8 mouse cellular contexts compared by ENCODE assay signal in the genomic region with DNA sequence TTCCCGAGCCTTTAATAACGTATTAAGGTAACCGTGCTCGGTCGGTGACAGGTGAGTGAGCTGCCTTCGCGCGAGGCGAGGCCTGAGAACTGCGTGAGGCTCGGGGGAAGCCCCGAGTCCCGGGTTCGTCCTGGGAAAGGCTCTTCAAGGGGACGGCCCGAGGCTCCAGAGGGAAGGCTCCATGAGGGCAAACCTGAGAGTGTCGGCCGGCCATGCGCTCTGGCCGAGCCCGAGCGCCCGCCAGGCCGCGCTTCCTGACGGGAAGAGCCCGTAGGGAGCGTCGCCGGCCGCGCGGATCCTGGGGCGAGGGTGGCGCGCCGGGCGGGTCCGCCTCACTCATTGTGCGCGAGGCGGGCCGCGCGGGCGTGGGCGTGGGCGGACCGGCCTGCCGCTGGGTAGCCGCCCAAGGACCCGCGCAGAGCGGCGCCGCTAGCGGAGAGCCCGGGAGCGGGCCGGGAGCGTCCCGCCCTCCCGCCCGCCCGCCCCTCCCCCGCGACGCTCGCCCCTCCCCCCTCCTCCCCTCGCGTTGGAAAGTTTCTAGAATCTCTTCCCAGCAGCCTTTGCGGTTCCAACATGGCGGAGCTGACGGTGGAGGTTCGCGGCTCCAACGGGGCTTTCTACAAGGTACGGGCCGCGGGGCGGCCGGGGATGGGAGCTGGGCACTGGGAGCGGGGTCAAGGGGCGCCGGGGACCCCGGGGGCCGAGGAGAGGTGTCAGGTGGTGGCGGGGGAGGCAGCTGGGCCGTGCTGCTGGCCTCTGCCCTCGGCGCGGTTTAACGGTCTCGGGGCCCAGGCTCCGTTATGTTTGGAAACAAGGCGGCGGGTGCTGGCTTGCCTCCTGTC. TPM values are rescaled to one million over a fixed set of nuclear protein-coding genes. Genes with fewer than 3 reads are reported as not detected.
A peak's percentile ranks its signal among the peaks of the same experiment; 100 is the strongest.
DNase-seq lines count a peak whose midpoint lies in the region; ATAC-seq and TF ChIP-seq lines count a peak whose summit lies in the region.

A gene (plus strand): TSS at position 404 of the 842 bp plus-strand sequence.

- peak; percentile 81 for DNase-seq in MEL (ENCODE audit: low read depth, low spot score)
- DNase-seq in cerebellum, adult 8-10 months: peak; percentile 79
- peak; percentile 76 for DNase-seq in forelimb bud, embryonic 11.5 days (ENCODE audit: low read depth, low spot score)
- peak; percentile 89 for DNase-seq in heart, postnatal 4 days
- peak; percentile 72 to 75 for DNase-seq in layer of hippocampus, adult 2 months (ENCODE audit: low spot score in 2 of 2)
- peak; percentile 82 for DNase-seq in lung, adult 2 months
- DNase-seq in testis, postnatal 10 days (ENCODE audit: low spot score): peak; percentile 91

- 0 out of 6 replicates have a peak, but pooled peaks of 1 of the 3 experiments have one; percentile 14 for TF ChIP-seq CTCF in MEL (IDR thresholded peaks at IDR 0.05 in 2 of 3, conservative IDR thresholded peaks at IDR 0.05 in 1 of 3; ENCODE audit: control insufficient read depth in 1 of 3, insufficient read depth in 1 of 3, low read depth in 2 of 3, low read length in 3 of 3, poor library complexity in 1 of 3, severe bottlenecking in 1 of 3)
- 0 out of 2 replicates have a peak, but pooled peaks have one; percentile 24 for TF ChIP-seq CTCF in layer of hippocampus, adult 2 months (conservative IDR thresholded peaks at IDR 0.05)
- TF ChIP-seq CTCF in lung, adult 2 months (IDR thresholded peaks at IDR 0.05; ENCODE audit: insufficient read depth, low read length): no peak

- ATAC-seq in neural tube, embryonic 15.5 days (ENCODE audit: low FRiP score): peak; percentile 97

- H3K4me2 ChIP-seq in neural tube, embryonic 15.5 days: peak within 1 kb of the TSS; percentile 76

- H3K36me3 ChIP-seq in MEL (ENCODE audit: control insufficient read depth in 1 of 2, insufficient read depth in 2 of 2, low read length in 2 of 2): peaks cover 2 to 30% of the 10 kb centered on the region in 2 experiments; a peak in 3 of 4 replicates
- no peaks in the 10 kb centered on the region for H3K36me3 ChIP-seq in neural tube, embryonic 15.5 days

- H3K9ac ChIP-seq in MEL (ENCODE audit: control insufficient read depth, low read depth, low read length, poor library complexity, severe bottlenecking): peak within 1 kb of the TSS; percentile 100
- peak within 1 kb of the TSS; percentile 98 for H3K9ac ChIP-seq in neural tube, embryonic 15.5 days (replicated peaks)

- peak; percentile 55 to 83 for TF ChIP-seq POLR2A in MEL (IDR thresholded peaks at IDR 0.05; ENCODE audit: control insufficient read depth in 1 of 2, insufficient read depth in 1 of 2, low read depth in 1 of 2, low read length in 2 of 2, poor library complexity in 1 of 2)
- peak; percentile 88 for TF ChIP-seq POLR2A in lung, adult 2 months (IDR thresholded peaks at IDR 0.05; ENCODE audit: borderline replicate concordance, extremely low read depth, low read depth, low read length)

- no peak for TF ChIP-seq EP300 in MEL (IDR thresholded peaks at IDR 0.05; ENCODE audit: low read depth in 1 of 2, low read length in 2 of 2)

- TF ChIP-seq RAD21 in MEL (IDR thresholded peaks at IDR 0.05; ENCODE audit: low read depth, low read length): no peak

- no peaks in the 10 kb centered on the region for H3K27me3 ChIP-seq in MEL (ENCODE audit: control insufficient read depth in 1 of 2, insufficient read depth in 2 of 2, low read length in 2 of 2)
- H3K27me3 ChIP-seq in neural tube, embryonic 15.5 days (replicated peaks): no peaks in the 10 kb centered on the region

- H3K27ac ChIP-seq in MEL (ENCODE audit: control insufficient read depth, low read depth, low read length): peak within 1 kb of the TSS; percentile 72
- H3K27ac ChIP-seq in layer of hippocampus, adult 2 months: peak within 1 kb of the TSS; percentile 97
- peak within 1 kb of the TSS; percentile 93 for H3K27ac ChIP-seq in neural tube, embryonic 15.5 days (replicated peaks)

- H3K9me3 ChIP-seq in MEL (replicated peaks; ENCODE audit: insufficient read depth, low read length): no peaks in the 10 kb centered on the region
- H3K9me3 ChIP-seq in neural tube, embryonic 15.5 days (replicated peaks): no peaks in the 10 kb centered on the region

- H3K4me1 ChIP-seq in MEL (ENCODE audit: control insufficient read depth in 1 of 2, insufficient read depth in 2 of 2, low read length in 2 of 2): peaks cover 11 to 15% of the 10 kb centered on the region in 2 experiments
- H3K4me1 ChIP-seq in lung, adult 2 months (ENCODE audit: control insufficient read depth, insufficient read depth, low read length): peaks cover 7% of the 10 kb centered on the region
- peaks cover 17% of the 10 kb centered on the region for H3K4me1 ChIP-seq in neural tube, embryonic 15.5 days

- under 1% methylated on average over 82 of the region's 97 CpGs for WGBS in lung, adult 2 months
- under 1% methylated on average over 66 of the region's 97 CpGs for WGBS in neural tube, embryonic 15.5 days

- H3K4me3 ChIP-seq in MEL (ENCODE audit: control insufficient read depth in 1 of 2, insufficient read depth in 1 of 2, low read depth in 2 of 2, low read length in 2 of 2): peak within 1 kb of the TSS; percentile 95 to 97
- peak within 1 kb of the TSS; percentile 96 for H3K4me3 ChIP-seq in layer of hippocampus, adult 2 months
- H3K4me3 ChIP-seq in lung, adult 2 months (replicated peaks; ENCODE audit: extremely low read depth, low read depth, low read length): peak within 1 kb of the TSS; percentile 78
- H3K4me3 ChIP-seq in neural tube, embryonic 15.5 days (replicated peaks): peak within 1 kb of the TSS; percentile 92

- H3K79me2 ChIP-seq in MEL (ENCODE audit: control insufficient read depth, insufficient read depth, low read length, poor library complexity): peaks cover 46% of the 10 kb centered on the region

TF ChIP-seq in MEL, 35 proteins besides CTCF, POLR2A, EP300 and RAD21:
- no peak for TF ChIP-seq USF1 (IDR thresholded peaks at IDR 0.05; ENCODE audit: low read depth, low read length)
- TF ChIP-seq MAX (IDR thresholded peaks at IDR 0.05; ENCODE audit: low read length): no peak
- TF ChIP-seq SIN3A (IDR thresholded peaks at IDR 0.05; ENCODE audit: low read length): peak; percentile 70
- peak; percentile 48; the same call in 1 of the 2 replicates for TF ChIP-seq NRF1 (IDR thresholded peaks at IDR 0.05; ENCODE audit: insufficient read depth, low read depth, low read length, poor library complexity, severe bottlenecking)
- TF ChIP-seq ZMIZ1 (IDR thresholded peaks at IDR 0.05; ENCODE audit: low read depth, low read length): 0 out of 2 replicates have a peak, but pooled peaks have one; percentile 31
- no peak for TF ChIP-seq ZC3H11A (IDR thresholded peaks at IDR 0.05; ENCODE audit: low read depth, low read length)
- TF ChIP-seq HCFC1 (IDR thresholded peaks at IDR 0.05; ENCODE audit: low read depth, low read length): peak; percentile 82
- peak; percentile 78 for TF ChIP-seq TBP (IDR thresholded peaks at IDR 0.05; ENCODE audit: low read depth, low read length)
- peak; percentile 74 for TF ChIP-seq TCF12 (IDR thresholded peaks at IDR 0.05; ENCODE audit: low read depth, low read length)
- TF ChIP-seq ZKSCAN1 (IDR thresholded peaks at IDR 0.05; ENCODE audit: low read depth, low read length): no peak
- TF ChIP-seq USF2 (IDR thresholded peaks at IDR 0.05; ENCODE audit: borderline replicate concordance in 1 of 2, insufficient read depth in 1 of 2, low read depth in 1 of 2, low read length in 2 of 2): no peak
- peak; percentile 47; the same call in 1 of the 2 replicates for TF ChIP-seq UBTF (IDR thresholded peaks at IDR 0.05; ENCODE audit: borderline replicate concordance, insufficient read depth, low read depth, low read length)
- TF ChIP-seq MYB (IDR thresholded peaks at IDR 0.05; ENCODE audit: low read depth, low read length): 0 out of 2 replicates have a peak, but pooled peaks have one; percentile 25
- TF ChIP-seq MXI1 (IDR thresholded peaks at IDR 0.05; ENCODE audit: low read depth, low read length): 0 out of 2 replicates have a peak, but pooled peaks have one; percentile 9
- TF ChIP-seq MAZ (IDR thresholded peaks at IDR 0.05; ENCODE audit: low read depth, low read length): peak; percentile 66; the same call in 1 of the 2 replicates
- TF ChIP-seq POLR2AphosphoS2 (IDR thresholded peaks at IDR 0.05; ENCODE audit: low read length): peak; percentile 74; the same call in 1 of the 2 replicates
- peak; percentile 90 for TF ChIP-seq NELFE (IDR thresholded peaks at IDR 0.05; ENCODE audit: low read depth, low read length)

RNA-seq across cellular contexts. Expression of the gene that starts here (rescaled TPM):
- total RNA-seq in MEL (2012; rRNA removed): 98.3 and 105 TPM in 2 replicates
- 100 to 1,000 TPM in 1 of 2 experiments, 10 to 100 TPM in 1; 92.8 to 123 TPM for polyA plus RNA-seq in MEL (2012; ENCODE audit: insufficient read depth in 1 of 2, insufficient read length in 2 of 2, low read depth in 1 of 2, low replicate concordance in 2 of 2, missing spikeins in 1 of 2)
- 100 to 1,000 TPM; 161 to 166 TPM for total RNA-seq in heart, postnatal 4 days (2021)
- 10 to 100 TPM; 82.8 to 83.4 TPM for total RNA-seq in layer of hippocampus, adult 2 months (2021)
- polyA plus RNA-seq in lung, adult 2 months (2012; rRNA removed): 6.7 and 13.9 TPM in 2 replicates
- polyA plus RNA-seq in neural tube, embryonic 15.5 days (2015; fragmentation: Nextera tagmentation; extraction: Ambion mirVana): 35.2 and 40.3 TPM in 2 replicates

Comparison
In these comparisons a context has a peak if more than half of its experiments do, and no peak if none do; other contexts are left out.
1. Peak in every context shown above with its lines: DNase-seq, ATAC-seq, H3K4me3 ChIP-seq and H3K27ac ChIP-seq.